Mouse (Mus musculus): Measurements from ENCODE around the gene Plpp1. TPM values are rescaled to one million over a fixed set of nuclear protein-coding genes. Genes with fewer than 3 reads are reported as not detected.
A peak's percentile ranks its signal among the peaks of the same experiment; 100 is the strongest.

The Plpp1 gene
- polyA plus RNA-seq, 1 experiment = 123 TPM

DNA sequence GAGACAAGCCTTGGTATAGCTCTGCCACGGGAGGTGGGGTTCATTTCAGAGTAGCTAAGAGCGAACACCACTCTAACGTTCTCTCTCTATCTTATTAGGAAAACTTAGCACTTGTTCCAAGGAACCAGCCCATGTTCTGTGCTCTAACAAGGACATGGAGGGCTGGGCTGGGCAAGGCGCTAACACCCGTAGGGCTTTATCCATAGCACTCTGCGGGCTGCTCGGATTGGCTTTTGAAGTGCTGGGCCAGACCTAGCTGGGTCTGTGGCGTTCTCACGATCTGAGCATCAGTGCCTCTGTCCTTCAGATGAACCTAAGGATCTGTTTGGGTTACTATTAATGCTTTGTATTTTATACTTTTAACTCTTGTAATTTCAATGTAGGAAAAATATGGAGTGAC lies 60.3 kb downstream of the Plpp1 start:
- WGBS = 94% methylated on average over 9 of the region's 9 CpGs
- no peak for DNase-seq
- Histone ChIP-seq H3K27ac (ENCODE audit: insufficient read depth, low read depth, low read length) (no peak overlapping the region), H3K27me3 (replicated peaks; ENCODE audit: control insufficient read depth, insufficient read depth, low read length) (no peaks in the 10 kb centered on the region), H3K4me3 (ENCODE audit: insufficient read depth, low read depth, low read length) (no peak overlapping the region), H3K36me3 (ENCODE audit: control insufficient read depth, insufficient read depth, low read length) (peaks cover 4% of the 10 kb centered on the region), H3K4me1 (ENCODE audit: control insufficient read depth, insufficient read depth, low read length) (peaks cover 5% of the 10 kb centered on the region)
- TF ChIP-seq POLR2A (IDR thresholded peaks at IDR 0.05; ENCODE audit: low read depth, low read length) = no peak
- no peak for TF ChIP-seq CTCF (conservative IDR thresholded peaks at IDR 0.05; ENCODE audit: insufficient read depth, insufficient read length, low read depth, low read length)

DNA sequence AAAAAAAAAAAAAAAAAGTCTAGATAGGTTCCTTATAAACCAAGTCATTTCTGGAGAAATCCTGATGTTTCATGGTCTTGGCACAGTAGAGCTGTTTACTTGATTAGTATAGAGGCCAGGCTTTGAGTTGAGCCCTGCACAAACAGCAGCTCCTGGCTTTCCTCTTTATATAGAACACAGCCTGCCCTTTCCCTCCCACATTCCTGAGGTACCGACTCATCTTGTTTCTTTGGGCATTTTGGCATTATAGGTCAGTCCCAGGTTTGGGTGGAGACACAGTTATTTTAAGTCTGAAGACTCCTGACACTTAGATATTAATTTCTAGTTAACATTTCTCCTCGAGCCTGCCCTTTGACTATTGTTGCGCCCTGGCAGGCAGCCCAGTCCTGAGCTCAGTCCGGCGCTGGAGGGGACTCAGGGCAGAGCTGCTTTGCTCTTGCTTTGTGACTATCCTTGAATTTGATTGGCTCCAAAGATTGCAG lies 61.3 kb downstream of the Plpp1 start:
- H3K4me3 ChIP-seq (ENCODE audit: insufficient read depth, low read depth, low read length) = no peak overlapping the region
- no peaks in the 10 kb centered on the region for H3K27me3 ChIP-seq (replicated peaks; ENCODE audit: control insufficient read depth, insufficient read depth, low read length)
- DNase-seq = peak; percentile 87
- no peak overlapping the region for H3K27ac ChIP-seq (ENCODE audit: insufficient read depth, low read depth, low read length)
- H3K36me3 ChIP-seq (ENCODE audit: control insufficient read depth, insufficient read depth, low read length) = peaks cover 7% of the 10 kb centered on the region
- 12% methylated on average over 5 of the region's 5 CpGs for WGBS
- TF ChIP-seq CTCF (conservative IDR thresholded peaks at IDR 0.05; ENCODE audit: insufficient read depth, insufficient read length, low read depth, low read length) (no peak), POLR2A (IDR thresholded peaks at IDR 0.05; ENCODE audit: low read depth, low read length) (no peak)
- H3K4me1 ChIP-seq (ENCODE audit: control insufficient read depth, insufficient read depth, low read length) = peaks cover 5% of the 10 kb centered on the region

DNA sequence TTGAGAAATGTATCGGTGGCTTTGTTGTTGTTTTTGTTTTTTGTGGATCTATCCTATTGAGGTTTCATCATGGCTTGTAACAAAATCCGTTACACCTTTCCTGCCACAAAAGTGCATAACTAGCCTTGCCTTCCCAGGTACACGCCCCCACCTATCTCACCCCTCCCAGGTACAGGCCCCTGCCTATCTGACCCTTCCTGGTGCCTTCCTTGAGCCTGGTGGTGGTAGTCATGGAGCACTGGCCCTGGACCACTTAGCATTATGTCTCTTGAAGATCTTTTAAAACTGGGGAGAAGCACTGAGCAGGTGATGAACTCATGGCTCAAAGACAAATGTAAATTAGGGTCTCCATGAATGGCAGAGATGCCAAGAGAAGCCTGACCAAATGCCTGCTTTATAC lies 61.8 kb downstream of the Plpp1 start:
- TF ChIP-seq CTCF (conservative IDR thresholded peaks at IDR 0.05; ENCODE audit: insufficient read depth, insufficient read length, low read depth, low read length) (no peak), POLR2A (IDR thresholded peaks at IDR 0.05; ENCODE audit: low read depth, low read length) (no peak)
- no peak overlapping the region for H3K4me3 ChIP-seq (ENCODE audit: insufficient read depth, low read depth, low read length)
- WGBS = 42% methylated on average over 3 of the region's 3 CpGs
- H3K36me3 ChIP-seq (ENCODE audit: control insufficient read depth, insufficient read depth, low read length) = peaks cover 8% of the 10 kb centered on the region
- peaks cover 5% of the 10 kb centered on the region for H3K4me1 ChIP-seq (ENCODE audit: control insufficient read depth, insufficient read depth, low read length)
- peak overlapping the region; percentile 6; the same call in 1 of the 2 replicates for H3K27ac ChIP-seq (ENCODE audit: insufficient read depth, low read depth, low read length)
- H3K27me3 ChIP-seq (replicated peaks; ENCODE audit: control insufficient read depth, insufficient read depth, low read length) = no peaks in the 10 kb centered on the region
- no peak for DNase-seq

DNA sequence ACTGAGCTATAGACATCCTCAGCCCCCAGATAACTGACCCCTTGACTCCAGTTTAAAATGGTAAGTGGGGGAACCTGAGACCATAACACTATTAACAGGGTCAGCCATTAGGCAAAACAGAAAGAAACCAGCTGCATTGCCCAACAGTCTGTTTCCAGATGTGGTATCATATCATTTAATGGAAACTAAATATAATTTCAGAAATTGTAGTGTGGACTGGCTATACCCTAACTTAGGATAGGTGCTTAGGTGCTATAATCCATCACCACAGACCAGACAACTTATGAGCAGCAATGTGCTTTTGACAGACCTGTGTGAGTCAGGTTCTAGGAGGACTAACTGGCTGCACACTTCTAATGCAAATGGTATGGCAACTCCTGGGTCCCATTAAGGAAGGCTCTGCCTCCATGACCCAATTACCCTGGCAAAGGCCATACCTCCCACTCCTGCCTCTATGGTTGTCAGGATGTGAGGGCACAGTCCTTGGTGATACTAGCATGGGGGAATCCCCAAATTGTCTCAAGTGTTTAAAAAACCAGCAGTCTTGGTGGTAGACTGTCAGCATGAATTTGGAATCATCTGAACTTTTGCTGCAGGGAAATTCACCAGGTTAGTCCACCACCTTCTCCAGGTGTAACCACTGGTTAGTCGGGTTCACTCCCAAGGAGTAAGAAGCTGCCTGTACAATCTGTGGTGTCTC lies 62.5 kb downstream of the Plpp1 start:
- WGBS = 95% methylated on average over 1 of the region's 1 CpGs
- H3K4me3 ChIP-seq (ENCODE audit: insufficient read depth, low read depth, low read length) = no peak overlapping the region
- peaks cover 5% of the 10 kb centered on the region for H3K4me1 ChIP-seq (ENCODE audit: control insufficient read depth, insufficient read depth, low read length)
- no peak for DNase-seq
- H3K27ac ChIP-seq (ENCODE audit: insufficient read depth, low read depth, low read length) = no peak overlapping the region
- peaks cover 14% of the 10 kb centered on the region for H3K36me3 ChIP-seq (ENCODE audit: control insufficient read depth, insufficient read depth, low read length)
- no peaks in the 10 kb centered on the region for H3K27me3 ChIP-seq (replicated peaks; ENCODE audit: control insufficient read depth, insufficient read depth, low read length)
- TF ChIP-seq CTCF (conservative IDR thresholded peaks at IDR 0.05; ENCODE audit: insufficient read depth, insufficient read length, low read depth, low read length) = no peak
- TF ChIP-seq POLR2A (IDR thresholded peaks at IDR 0.05; ENCODE audit: low read depth, low read length) = no peak

DNA sequence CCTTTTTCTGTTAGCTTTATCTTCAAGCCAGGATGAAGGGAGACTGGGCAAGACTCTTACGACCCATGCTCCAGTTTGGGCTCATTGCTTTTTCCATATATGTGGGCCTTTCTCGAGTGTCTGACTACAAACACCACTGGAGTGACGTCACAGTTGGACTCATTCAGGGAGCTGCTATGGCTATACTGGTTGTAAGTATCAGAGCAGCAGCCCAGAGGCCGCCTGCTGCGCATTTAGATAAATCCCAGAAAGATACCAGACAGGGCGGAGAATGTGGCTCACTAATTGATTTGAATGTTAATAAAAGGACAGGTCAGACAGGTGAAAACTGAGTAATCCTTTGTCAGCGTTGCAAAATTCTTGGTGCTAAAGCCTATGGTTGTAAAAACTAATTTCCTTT lies 66.2 kb downstream of the Plpp1 start:
- Histone ChIP-seq H3K4me1 (ENCODE audit: control insufficient read depth, insufficient read depth, low read length) (peaks cover 5% of the 10 kb centered on the region), H3K27ac (ENCODE audit: insufficient read depth, low read depth, low read length) (no peak overlapping the region), H3K36me3 (ENCODE audit: control insufficient read depth, insufficient read depth, low read length) (peaks cover 21% of the 10 kb centered on the region), H3K4me3 (ENCODE audit: insufficient read depth, low read depth, low read length) (no peak overlapping the region), H3K27me3 (replicated peaks; ENCODE audit: control insufficient read depth, insufficient read depth, low read length) (no peaks in the 10 kb centered on the region)
- no peak for DNase-seq
- 82% methylated on average over 7 of the region's 7 CpGs for WGBS
- TF ChIP-seq CTCF (conservative IDR thresholded peaks at IDR 0.05; ENCODE audit: insufficient read depth, insufficient read length, low read depth, low read length) (no peak), POLR2A (IDR thresholded peaks at IDR 0.05; ENCODE audit: low read depth, low read length) (no peak)

DNA sequence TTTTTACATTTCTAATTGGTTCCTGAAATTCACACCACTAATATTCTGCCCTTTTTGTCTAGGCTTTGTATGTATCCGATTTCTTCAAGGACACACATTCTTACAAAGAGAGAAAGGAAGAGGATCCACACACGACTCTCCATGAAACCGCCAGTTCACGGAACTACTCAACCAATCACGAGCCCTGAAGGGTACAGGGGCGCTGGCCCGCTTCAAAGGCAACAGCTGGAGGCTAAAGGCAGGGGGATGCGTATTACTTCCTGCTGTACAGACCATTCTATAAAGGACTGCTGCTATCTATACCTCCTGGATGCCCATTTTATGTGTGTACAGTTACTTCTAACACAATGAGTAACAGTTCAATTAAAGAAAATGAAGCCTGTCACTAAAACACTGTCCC lies 66.8 kb downstream of the Plpp1 start:
- peaks cover 21% of the 10 kb centered on the region for H3K36me3 ChIP-seq (ENCODE audit: control insufficient read depth, insufficient read depth, low read length)
- H3K4me3 ChIP-seq (ENCODE audit: insufficient read depth, low read depth, low read length) = no peak overlapping the region

DNA sequence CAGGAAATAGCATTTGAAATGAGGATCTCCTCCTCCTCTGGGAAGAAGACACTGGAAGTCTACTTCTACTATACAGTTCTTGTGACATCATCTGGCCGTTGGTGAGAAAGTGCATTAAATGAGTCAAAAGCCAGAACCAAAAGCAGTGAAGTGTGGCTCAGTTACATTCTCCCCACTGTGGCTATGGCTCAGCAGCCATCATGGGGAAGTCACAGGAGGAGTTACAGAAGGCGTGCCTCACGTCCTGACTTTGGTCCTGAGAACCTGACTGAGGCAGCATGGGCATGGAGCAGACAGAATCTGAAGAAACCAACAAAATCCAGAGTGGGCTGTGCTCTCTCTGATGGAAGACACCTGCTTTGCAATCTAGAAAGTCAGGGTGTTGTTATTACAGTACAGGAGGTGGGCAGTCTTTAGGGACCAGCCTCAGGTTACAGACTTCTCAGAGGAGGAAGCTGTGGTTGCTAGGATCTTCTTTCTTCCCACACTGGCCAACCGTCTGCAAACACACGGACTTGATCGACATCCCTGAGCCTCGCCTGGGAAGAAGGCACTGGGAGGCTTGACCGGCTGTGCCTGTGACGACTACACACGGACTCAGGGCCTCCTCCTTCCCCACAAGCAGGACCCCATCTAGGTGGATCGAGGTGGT lies 69.6 kb downstream of the Plpp1 start:
- H3K4me3 ChIP-seq (ENCODE audit: insufficient read depth, low read depth, low read length) = no peak overlapping the region
- no peak for DNase-seq
- 54% methylated on average over 11 of the region's 11 CpGs for WGBS
- no peaks in the 10 kb centered on the region for H3K27me3 ChIP-seq (replicated peaks; ENCODE audit: control insufficient read depth, insufficient read depth, low read length)
- TF ChIP-seq POLR2A (IDR thresholded peaks at IDR 0.05; ENCODE audit: low read depth, low read length) (no peak), CTCF (conservative IDR thresholded peaks at IDR 0.05; ENCODE audit: insufficient read depth, insufficient read length, low read depth, low read length) (no peak)
- no peaks in the 10 kb centered on the region for H3K4me1 ChIP-seq (ENCODE audit: control insufficient read depth, insufficient read depth, low read length)
- H3K27ac ChIP-seq (ENCODE audit: insufficient read depth, low read depth, low read length) = no peak overlapping the region
- H3K36me3 ChIP-seq (ENCODE audit: control insufficient read depth, insufficient read depth, low read length) = peaks cover 22% of the 10 kb centered on the region

More for the DNA sequence above, 66.8 kb downstream of the Plpp1 start:
- Histone ChIP-seq H3K27ac (ENCODE audit: insufficient read depth, low read depth, low read length) (no peak overlapping the region), H3K4me1 (ENCODE audit: control insufficient read depth, insufficient read depth, low read length) (peaks cover 2% of the 10 kb centered on the region), H3K27me3 (replicated peaks; ENCODE audit: control insufficient read depth, insufficient read depth, low read length) (no peaks in the 10 kb centered on the region)
- DNase-seq = no peak
- TF ChIP-seq CTCF (conservative IDR thresholded peaks at IDR 0.05; ENCODE audit: insufficient read depth, insufficient read length, low read depth, low read length) = no peak
- TF ChIP-seq POLR2A (IDR thresholded peaks at IDR 0.05; ENCODE audit: low read depth, low read length) = no peak
- 74% methylated on average over 8 of the region's 8 CpGs for WGBS
